In the genomic region with DNA sequence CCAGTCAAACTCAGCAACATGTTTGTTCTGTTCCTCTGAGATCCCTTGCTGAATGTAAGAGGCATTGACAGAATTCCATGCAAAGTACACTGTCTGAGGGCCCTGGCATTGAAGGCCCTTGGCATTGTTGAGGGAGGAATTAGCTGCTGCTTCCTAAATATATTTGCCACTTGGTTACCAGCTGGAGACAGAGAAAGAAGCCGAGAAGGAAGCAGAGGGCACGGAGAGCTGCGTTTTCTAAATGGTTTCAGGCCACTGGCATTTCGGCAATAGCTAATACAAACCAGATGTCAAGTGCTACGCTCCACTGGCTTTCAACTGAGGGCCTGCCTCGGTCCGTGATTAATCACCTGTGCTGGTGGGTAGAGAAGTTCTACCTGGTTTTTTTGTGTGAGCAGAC, we compare ENCODE assay signal across 9 mouse cellular contexts.
DNase-seq lines count a peak whose midpoint lies in the region; ATAC-seq lines count a peak whose summit lies in the region.
"Had no signal": no experiment of that assay in that cellular context is flagged by ENCODE, and none has a peak within 500 bp of the region (broad histone marks: within the 10 kb centered on the region; RNA-seq: fewer than 3 reads in every experiment).

No protein-coding gene starts in this region.

- peak; percentile 54; the same call in 1 of the 2 replicates for ATAC-seq in forebrain, embryonic 12.5 days (ENCODE audit: low FRiP score)
- ATAC-seq in midbrain, embryonic 13.5 days = peak; percentile 61
- no peak for ATAC-seq in erythroblast, adult 5-6 weeks (replicated peaks; ENCODE audit: low FRiP score, poor library complexity, severe bottlenecking)
- ATAC-seq in megakaryocyte, adult 5-6 weeks (ENCODE audit: poor library complexity, severe bottlenecking) = no peak

- peak overlapping the region; percentile 32 for H3K4me2 ChIP-seq in forebrain, embryonic 12.5 days
- peak overlapping the region; percentile 42 for H3K4me2 ChIP-seq in midbrain, embryonic 13.5 days (replicated peaks)

- H3K4me1 ChIP-seq in forebrain, embryonic 12.5 days = peaks cover 22% of the 10 kb centered on the region
- peaks cover 21% of the 10 kb centered on the region for H3K4me1 ChIP-seq in midbrain, embryonic 13.5 days (replicated peaks)

- H3K27ac ChIP-seq in forebrain, embryonic 12.5 days = 0 out of 2 replicates have a peak overlapping the region, but pooled peaks have one; percentile 33
- H3K27ac ChIP-seq in midbrain, embryonic 13.5 days = 0 out of 2 replicates have a peak overlapping the region, but pooled peaks have one; percentile 16

- peaks cover 24% of the 10 kb centered on the region; the same call in 1 of the 2 replicates for H3K27me3 ChIP-seq in forebrain, embryonic 12.5 days
- no peaks in the 10 kb centered on the region for H3K27me3 ChIP-seq in midbrain, embryonic 13.5 days

- WGBS in forebrain, embryonic 12.5 days = 2% methylated on average over 7 of the region's 7 CpGs
- 2% methylated on average over 7 of the region's 7 CpGs for WGBS in midbrain, embryonic 13.5 days

- H3K9ac ChIP-seq in forebrain, embryonic 12.5 days = peak overlapping the region; percentile 33; the same call in 1 of the 2 replicates
- no peak overlapping the region for H3K9ac ChIP-seq in midbrain, embryonic 13.5 days (replicated peaks)

- H3K9me3 ChIP-seq in forebrain, embryonic 12.5 days = no peaks in the 10 kb centered on the region
- H3K9me3 ChIP-seq in midbrain, embryonic 13.5 days = no peaks in the 10 kb centered on the region

- no peak overlapping the region for H3K4me3 ChIP-seq in forebrain, embryonic 12.5 days (replicated peaks)
- no peak overlapping the region for H3K4me3 ChIP-seq in midbrain, embryonic 13.5 days (replicated peaks)

- DNase-seq in embryo, embryonic 10.5 days (ENCODE audit: low spot score) = peak; percentile 86
- DNase-seq in kidney, adult 9 months = peak; percentile 42
- DNase-seq in thymus, postnatal 25 days = no peak
- no peak for DNase-seq in natural killer cell, adult 2 months (ENCODE audit: low spot score in 2 of 2)
- DNase-seq: gastrocnemius, postnatal 14 days had no signal

- H3K36me3 ChIP-seq in forebrain, embryonic 12.5 days (replicated peaks) = no peaks in the 10 kb centered on the region
- no peaks in the 10 kb centered on the region for H3K36me3 ChIP-seq in midbrain, embryonic 13.5 days

Comparison
In these comparisons a context has a peak if more than half of its experiments do, and no peak if none do; other contexts are left out.
1. DNase-seq: peak in embryo, embryonic 10.5 days (single experiment) and kidney, adult 9 months (single experiment); none in thymus, postnatal 25 days (single experiment) and natural killer cell, adult 2 months (0 of 2).
2. ATAC-seq: peak in forebrain, embryonic 12.5 days (single experiment) and midbrain, embryonic 13.5 days (single experiment); none in erythroblast, adult 5-6 weeks (single experiment) and megakaryocyte, adult 5-6 weeks (single experiment).